Mouse (Mus musculus) kidney, adult 2 months (tissue): ENCODE measurements around the gene Trappc11. TPM values are rescaled to one million over a fixed set of nuclear protein-coding genes. Genes with fewer than 3 reads are reported as not detected.

ENCODE experiments used
- DNase-seq: peaks from one replicate; pipeline ENCODE4 v3.0.0; 2021
- H3K27ac ChIP-seq: fragments of 200-500 bp; 2 replicates; pipeline ENCODE4 v1.5.1; 2012; ENCODE audit warnings: low read depth, low read length, control low read depth, inconsistent platforms; ENCODE audit not compliant: insufficient read depth
- H3K27me3 ChIP-seq: fragments of 200-500 bp; replicated peaks from 2 replicates; pipeline ENCODE4 v1.6.1; 2012; ENCODE audit warnings: mild to moderate bottlenecking, moderate library complexity, low read length, inconsistent platforms; ENCODE audit not compliant: control insufficient read depth, insufficient read depth
- H3K36me3 ChIP-seq: fragments of 200-500 bp; 2 replicates; pipeline ENCODE4 v1.6.1; 2012; ENCODE audit warnings: mild to moderate bottlenecking, moderate library complexity, low read length, inconsistent platforms; ENCODE audit not compliant: control insufficient read depth, insufficient read depth
- H3K4me1 ChIP-seq: fragments of 200-500 bp; 2 replicates; pipeline ENCODE4 v1.6.1; 2011; ENCODE audit warnings: low read length; ENCODE audit not compliant: control insufficient read depth, insufficient read depth
- H3K4me3 ChIP-seq: fragments of 200-500 bp; 2 replicates; pipeline ENCODE4 v1.5.1; 2011; ENCODE audit warnings: mild to moderate bottlenecking, low read depth, low read length, control low read depth; ENCODE audit not compliant: insufficient read depth
- CTCF ChIP-seq: fragments of 200-500 bp; conservative IDR thresholded peaks from 2 replicates; pipeline ENCODE4 v1.5.1; 2011; ENCODE audit warnings: low read depth, mild to moderate bottlenecking, control low read depth, low read length, moderate library complexity, mixed read lengths; ENCODE audit not compliant: insufficient read depth, insufficient read length
- POLR2A ChIP-seq: fragments of 200-500 bp; IDR thresholded peaks from one replicate; pipeline ENCODE4 v1.6.1; 2011; ENCODE audit warnings: low read depth, low read length, control low read depth
- WGBS: fragments of 180-500 bp; shearing (Covaris S2); methylation state at CpG from one replicate; pipeline ENCODE4 v1.1.7; 2018; 5-methylcytosine and 5-hydroxymethylcytosine counted together
- polyA plus RNA-seq: library from polyadenylated mRNA; depleted of rRNA; stranded (reverse); fragments of >200 nt; gene quantifications from 2 replicates; pipeline ENCODE4 v1.2.3, GENCODE M21; 2012

The Trappc11 gene
- polyA plus RNA-seq, 1 experiment: 22.9 TPM

- no peak for TF ChIP-seq POLR2A
- TF ChIP-seq CTCF: no peak
- H3K27me3 ChIP-seq: no peaks in the 10 kb centered on the region
- no peak overlapping the region for H3K4me3 ChIP-seq
- no peak for DNase-seq
- no peak overlapping the region for H3K27ac ChIP-seq
- H3K4me1 ChIP-seq: no peaks in the 10 kb centered on the region
- 49% methylated on average over 7 of the region's 7 CpGs for WGBS
- no peaks in the 10 kb centered on the region for H3K36me3 ChIP-seq
Observed at GRCm38 (mm10) chr8:47558274-47558673, 25.0 kb upstream of the Trappc11 start.

- DNase-seq: peak; percentile 19
- Histone ChIP-seq H3K4me3 (no peak overlapping the region), H3K36me3 (no peaks in the 10 kb centered on the region; the same call in 1 of the 2 replicates), H3K27me3 (no peaks in the 10 kb centered on the region), H3K4me1 (no peaks in the 10 kb centered on the region), H3K27ac (no peak overlapping the region; the same call in 1 of the 2 replicates)
- TF ChIP-seq CTCF: no peak
- TF ChIP-seq POLR2A: no peak
- WGBS: 64% methylated on average over 7 of the region's 7 CpGs
Observed at GRCm38 (mm10) chr8:47556446-47556845, 23.2 kb upstream of the Trappc11 start.

- WGBS: 89% methylated on average over 6 of the region's 6 CpGs
- Histone ChIP-seq H3K27me3 (no peaks in the 10 kb centered on the region), H3K4me3 (no peak overlapping the region), H3K27ac (no peak overlapping the region), H3K4me1 (no peaks in the 10 kb centered on the region), H3K36me3 (peaks cover 4% of the 10 kb centered on the region)
- peak; percentile 17 for DNase-seq
- TF ChIP-seq POLR2A: no peak
- peak; percentile 52 for TF ChIP-seq CTCF
Observed at GRCm38 (mm10) chr8:47553613-47554012, 20.3 kb upstream of the Trappc11 start.

- no peak for DNase-seq
- no peak for TF ChIP-seq POLR2A
- Histone ChIP-seq H3K4me3 (no peak overlapping the region), H3K27me3 (no peaks in the 10 kb centered on the region), H3K4me1 (no peaks in the 10 kb centered on the region), H3K36me3 (peaks cover 10% of the 10 kb centered on the region), H3K27ac (no peak overlapping the region)
- WGBS: 98% methylated on average over 10 of the region's 10 CpGs
Observed at GRCm38 (mm10) chr8:47547102-47547501, 13.8 kb upstream of the Trappc11 start.

- Histone ChIP-seq H3K4me3 (no peak overlapping the region), H3K36me3 (peaks cover 6% of the 10 kb centered on the region), H3K27ac (no peak overlapping the region), H3K27me3 (no peaks in the 10 kb centered on the region), H3K4me1 (no peaks in the 10 kb centered on the region)
- WGBS: 98% methylated on average over 5 of the region's 5 CpGs
- TF ChIP-seq POLR2A (no peak), CTCF (no peak)
- no peak for DNase-seq
Observed at GRCm38 (mm10) chr8:47544094-47544493, 10.8 kb upstream of the Trappc11 start.

GRCm38 (mm10) chr8:47542746-47543145 is 9.5 kb upstream of the Trappc11 start:
- peaks cover 4% of the 10 kb centered on the region for H3K36me3 ChIP-seq
- H3K4me3 ChIP-seq: no peak overlapping the region
- H3K4me1 ChIP-seq: no peaks in the 10 kb centered on the region
- no peak for TF ChIP-seq CTCF
- no peak for TF ChIP-seq POLR2A
- no peak for DNase-seq
- WGBS: 95% methylated on average over 16 of the region's 16 CpGs
- no peaks in the 10 kb centered on the region for H3K27me3 ChIP-seq
- no peak overlapping the region for H3K27ac ChIP-seq

GRCm38 (mm10) chr8:47538323-47538722 is 5.1 kb upstream of the Trappc11 start:
- H3K27me3 ChIP-seq: no peaks in the 10 kb centered on the region
- peaks cover 2% of the 10 kb centered on the region for H3K36me3 ChIP-seq
- H3K27ac ChIP-seq: 0 out of 2 replicates have a peak overlapping the region, but pooled peaks have one; percentile 35
- no peak for TF ChIP-seq POLR2A
- no peak for TF ChIP-seq CTCF
- H3K4me3 ChIP-seq: no peak overlapping the region
- H3K4me1 ChIP-seq: no peaks in the 10 kb centered on the region; the same call in 1 of the 2 replicates
- peak; percentile 32 for DNase-seq
- WGBS: 61% methylated on average over 4 of the region's 4 CpGs

- no peak overlapping the region for H3K27ac ChIP-seq
- no peak overlapping the region for H3K4me3 ChIP-seq
- no peaks in the 10 kb centered on the region for H3K27me3 ChIP-seq
- WGBS: 95% methylated on average over 1 of the region's 1 CpGs
- TF ChIP-seq POLR2A: no peak
- TF ChIP-seq CTCF: no peak
- H3K4me1 ChIP-seq: no peaks in the 10 kb centered on the region; the same call in 1 of the 2 replicates
- peaks cover 9% of the 10 kb centered on the region for H3K36me3 ChIP-seq
- no peak for DNase-seq
Observed at GRCm38 (mm10) chr8:47528094-47528493, 5.2 kb downstream of the Trappc11 start.
